Mouse (Mus musculus) G1E (cell line): ENCODE results near the gene Ube2v1.

Experiments
- CTCF ChIP-seq: IDR thresholded peaks from 2 replicates; pipeline ENCODE4 v1.5.1; 2012; ENCODE audit warnings: low read depth, low read length, inconsistent platforms, mixed read lengths
- GATA1 ChIP-seq: IDR thresholded peaks from 2 replicates; pipeline ENCODE4 v1.6.1; 2012; ENCODE audit warnings: borderline replicate concordance, low read length, inconsistent platforms, mixed read lengths
- GATA2 ChIP-seq: IDR thresholded peaks from 2 replicates; pipeline ENCODE4 v1.6.1; 2012; ENCODE audit warnings: low read depth, low read length, inconsistent platforms, borderline replicate concordance
- TAL1 ChIP-seq: conservative IDR thresholded peaks from 2 replicates; pipeline ENCODE4 v1.6.1; 2012; ENCODE audit warnings: low read depth, low read length, inconsistent platforms, mixed read lengths

DNA sequence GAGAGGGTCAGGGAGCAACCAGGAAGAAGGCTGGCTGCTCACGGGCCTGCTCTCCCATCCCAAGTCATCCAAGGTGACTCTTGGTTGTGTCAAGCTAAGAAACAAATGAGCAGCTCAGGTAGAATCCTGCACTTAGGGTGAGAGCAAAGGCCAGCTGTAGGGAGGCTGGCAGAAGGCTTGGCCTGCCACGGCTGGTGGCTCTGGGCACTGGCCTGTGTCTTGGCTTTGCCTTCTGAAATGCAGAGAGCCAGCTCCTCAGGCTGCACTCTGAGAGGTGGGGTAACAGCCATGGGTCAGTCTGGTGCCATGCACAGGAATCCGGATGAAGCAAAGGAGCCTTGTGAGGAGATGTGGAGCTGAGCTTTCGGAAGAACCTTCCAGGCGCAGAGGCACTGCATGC, 36.5 kb upstream of the Ube2v1 start:
- TF ChIP-seq CTCF, result no peak
- no peak for TF ChIP-seq GATA1
- TF ChIP-seq TAL1, result no peak
- TF ChIP-seq GATA2, result no peak
